Mouse (Mus musculus): Measurements from ENCODE around the gene Hist1h2ad.
"Not testable (repeated sequence)": the region's sequence is repeated elsewhere in the genome, so short reads cannot be mapped to it uniquely, and the experiment has no call there.

Gene Hist1h2ad

GRCm38 (mm10) chr13:23582219-23583056 is 8.3 kb downstream of the Hist1h2ad start:
- in situ Hi-C loops (cut with MboI, MseI) = no loop called here

GRCm38 (mm10) chr13:23583387-23584068 is 9.3 kb downstream of the Hist1h2ad start:
- in situ Hi-C loops (cut with MboI, MseI) = no loop called here

- in situ Hi-C loops (cut with MboI, MseI) = no loop called here
These were observed 10.2 kb downstream of the Hist1h2ad start for GRCm38 (mm10) chr13:23584331-23584730.

GRCm38 (mm10) chr13:23585029-23585441 is 10.9 kb downstream of the Hist1h2ad start:
- in situ Hi-C loops (cut with MboI, MseI) = no loop called here

GRCm38 (mm10) chr13:23585442-23586098 is 11.4 kb downstream of the Hist1h2ad start:
- in situ Hi-C loops (cut with MboI, MseI) = not testable (repeated sequence)

- in situ Hi-C loops (cut with MboI, MseI) = no loop called here
These were observed 12.1 kb downstream of the Hist1h2ad start for GRCm38 (mm10) chr13:23586099-23586939.

GRCm38 (mm10) chr13:23586940-23587225 is 12.7 kb downstream of the Hist1h2ad start:
- in situ Hi-C loops (cut with MboI, MseI) = no loop called here

GRCm38 (mm10) chr13:23591206-23591605 is 17.0 kb downstream of the Hist1h2ad start:
- in situ Hi-C loops (cut with MboI, MseI) = no loop called here

GRCm38 (mm10) chr13:23591886-23592285 is 17.7 kb downstream of the Hist1h2ad start:
- in situ Hi-C loops (cut with MboI, MseI) = not testable (repeated sequence)

GRCm38 (mm10) chr13:23592614-23593013 is 18.4 kb downstream of the Hist1h2ad start:
- in situ Hi-C loops (cut with MboI, MseI) = no loop called here

GRCm38 (mm10) chr13:23593051-23593770 is 19.0 kb downstream of the Hist1h2ad start:
- in situ Hi-C loops (cut with MboI, MseI) = no loop called here

GRCm38 (mm10) chr13:23595185-23595584 is 21.0 kb downstream of the Hist1h2ad start:
- in situ Hi-C loops (cut with MboI, MseI) = no loop called here

- in situ Hi-C loops (cut with MboI, MseI) = no loop called here
These were observed 21.6 kb downstream of the Hist1h2ad start for GRCm38 (mm10) chr13:23595622-23596372.

- in situ Hi-C loops (cut with MboI, MseI) = no loop called here
These were observed 23.8 kb downstream of the Hist1h2ad start for GRCm38 (mm10) chr13:23597957-23598356.

- in situ Hi-C loops (cut with MboI, MseI) = no loop called here
These were observed 29.1 kb downstream of the Hist1h2ad start for GRCm38 (mm10) chr13:23603182-23603699.

GRCm38 (mm10) chr13:23604452-23604851 is 30.3 kb downstream of the Hist1h2ad start:
- in situ Hi-C loops (cut with MboI, MseI) = no loop called here

- in situ Hi-C loops (cut with MboI, MseI) = no loop called here
These were observed 30.9 kb downstream of the Hist1h2ad start for GRCm38 (mm10) chr13:23605052-23605451.

- in situ Hi-C loops (cut with MboI, MseI) = no loop called here
These were observed 35.0 kb downstream of the Hist1h2ad start for GRCm38 (mm10) chr13:23609209-23609608.

- in situ Hi-C loops (cut with MboI, MseI) = no loop called here
These were observed 35.7 kb downstream of the Hist1h2ad start for GRCm38 (mm10) chr13:23609844-23610243.

GRCm38 (mm10) chr13:23610393-23610792 is 36.2 kb downstream of the Hist1h2ad start:
- in situ Hi-C loops (cut with MboI, MseI) = no loop called here
